Comparison of ENCODE assay signal across 16 mouse cellular contexts in genomic region chr9:112251339-112251738, GRCm38 (mm10). TPM values are rescaled to one million over a fixed set of nuclear protein-coding genes. Genes with fewer than 3 reads are reported as not detected.
"Had no signal": no experiment of that assay in that cellular context is flagged by ENCODE, and none has a peak within 500 bp of the region (broad histone marks: within the 10 kb centered on the region; RNA-seq: fewer than 3 reads in every experiment).

No protein-coding gene starts in this region.

- H3K27me3 ChIP-seq: neural tube, embryonic 15.5 days; stomach, embryonic 15.5 days had no signal

- H3K4me3 ChIP-seq: neural tube, embryonic 15.5 days; stomach, embryonic 15.5 days had no signal

- DNase-seq: retina, postnatal 1 day; right cerebral cortex, adult 18-20 months; right cerebral cortex, postnatal 14 days; right cerebral cortex, postnatal 25 days; right cerebral cortex, postnatal 4 days; spleen, adult 18-20 months; thymus, adult 18-20 months; thymus, adult 2 months; thymus, postnatal 14 days; thymus, postnatal 25 days; thymus, postnatal 36 days; thymus, postnatal 4 days had no signal

- H3K4me1 ChIP-seq: neural tube, embryonic 15.5 days; stomach, embryonic 15.5 days had no signal

- H3K36me3 ChIP-seq: neural tube, embryonic 15.5 days; stomach, embryonic 15.5 days had no signal

- H3K27ac ChIP-seq: neural tube, embryonic 15.5 days; stomach, embryonic 15.5 days; stomach, postnatal 0 days had no signal

- H3K9me3 ChIP-seq: neural tube, embryonic 15.5 days; stomach, embryonic 15.5 days had no signal

RNA-seq across cellular contexts. Expression of gene Arpp21, which starts 15.6 kb away (rescaled TPM):
- polyA plus RNA-seq: urinary bladder, adult 2 months had no signal
